Mouse (Mus musculus): ENCODE data around the gene Arhgap15.

DNA sequence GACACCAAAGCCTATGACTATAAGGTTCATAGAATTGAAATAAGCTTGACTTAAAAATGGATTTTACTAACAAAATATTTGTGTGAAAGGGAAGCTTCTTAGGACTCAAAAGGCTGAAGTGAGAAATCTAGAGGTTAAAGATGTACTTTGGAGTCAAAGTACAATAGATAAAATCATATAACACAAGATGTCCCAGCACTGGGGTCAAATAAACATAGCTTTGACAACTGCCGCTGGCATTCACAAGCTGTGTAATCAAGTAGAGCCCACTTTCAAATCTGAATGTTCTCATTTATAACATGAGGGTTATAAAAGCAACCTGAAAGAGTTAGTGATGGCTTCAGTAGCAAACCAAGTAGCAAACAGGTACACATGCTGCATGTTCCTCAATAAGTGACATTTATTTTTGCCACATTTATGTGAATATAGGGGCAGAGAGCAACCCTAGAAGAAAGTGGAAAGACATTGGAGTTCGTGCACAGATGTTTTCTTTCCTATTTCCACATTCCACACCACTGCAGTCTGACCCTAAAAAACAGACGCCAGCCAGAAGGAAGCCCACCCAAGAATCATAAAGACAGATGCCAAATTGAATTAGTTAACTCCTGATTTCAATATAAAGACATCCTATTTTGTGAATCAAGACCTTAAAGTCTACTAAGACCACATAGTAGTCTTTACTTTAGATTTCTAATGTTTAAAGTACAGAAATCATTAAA lies 653.2 kb downstream of the Arhgap15 start:
- TF ChIP-seq CTCF (conservative IDR thresholded peaks at IDR 0.05; ENCODE audit: insufficient read depth, insufficient read length, low read depth, low read length) (no peak), POLR2A (IDR thresholded peaks at IDR 0.05; ENCODE audit: low read depth, low read length) (no peak)

All from kidney, adult 2 months (tissue).